Mouse (Mus musculus) MN1 (cell line): ENCODE data around the gene Hoxc11.

ENCODE experiments used
- DNase-seq: peaks from one replicate; pipeline ENCODE4 v3.0.0-alpha.2; 2016; ENCODE audit warnings: low spot score

Hoxc11 gene

GRCm38 (mm10) chr15:102965892-102966775, 11.9 kb downstream of the Hoxc11 start:
- DNase-seq, result peak; percentile 99

GRCm38 (mm10) chr15:102966776-102967311, 12.6 kb downstream of the Hoxc11 start, which contains the start of gene Hoxc10:
Gene Hoxc10 (plus strand): TSS chr15:102966796.
- DNase-seq, result peak; percentile 79

- no peak for DNase-seq
These were observed 13.0 kb downstream of the Hoxc11 start, which contains the start of gene Hoxc5 for GRCm38 (mm10) chr15:102967312-102967510. Gene Hoxc5 (plus strand): TSS chr15:102967443.

GRCm38 (mm10) chr15:102967511-102968397, 13.5 kb downstream of the Hoxc11 start:
- DNase-seq, result peak; percentile 74

- DNase-seq, result no peak
These were observed 15.1 kb downstream of the Hoxc11 start for GRCm38 (mm10) chr15:102969296-102969695.

- DNase-seq, result no peak
These were observed 16.5 kb downstream of the Hoxc11 start for GRCm38 (mm10) chr15:102970740-102971139.

GRCm38 (mm10) chr15:102972254-102972653, 18.0 kb downstream of the Hoxc11 start:
- DNase-seq, result no peak

GRCm38 (mm10) chr15:102972753-102973152, 18.5 kb downstream of the Hoxc11 start:
- no peak for DNase-seq

GRCm38 (mm10) chr15:102975034-102975433, 20.8 kb downstream of the Hoxc11 start:
- DNase-seq, result no peak

- DNase-seq, result peak; percentile 71
These were observed 21.5 kb downstream of the Hoxc11 start for GRCm38 (mm10) chr15:102975688-102976111.

- peak; percentile 71 for DNase-seq
These were observed 21.9 kb downstream of the Hoxc11 start, which contains the start of gene Hoxc9 for GRCm38 (mm10) chr15:102976171-102976570. Gene Hoxc9 (plus strand): TSS chr15:102976439.

GRCm38 (mm10) chr15:102976631-102977422, 22.6 kb downstream of the Hoxc11 start:
- peak; percentile 57 for DNase-seq

- DNase-seq, result peak; percentile 66
These were observed 23.3 kb downstream of the Hoxc11 start for GRCm38 (mm10) chr15:102977423-102977974.

GRCm38 (mm10) chr15:102978615-102979515, 24.6 kb downstream of the Hoxc11 start:
- DNase-seq, result no peak

GRCm38 (mm10) chr15:102979936-102980335, 25.7 kb downstream of the Hoxc11 start:
- DNase-seq, result no peak

- DNase-seq, result no peak
These were observed 26.1 kb downstream of the Hoxc11 start for GRCm38 (mm10) chr15:102980352-102980751.

GRCm38 (mm10) chr15:102980912-102981311, 26.7 kb downstream of the Hoxc11 start:
- DNase-seq, result peak; percentile 76

GRCm38 (mm10) chr15:102981379-102982288, 27.4 kb downstream of the Hoxc11 start:
- DNase-seq, result peak; percentile 95

GRCm38 (mm10) chr15:102983716-102984115, 29.5 kb downstream of the Hoxc11 start:
- no peak for DNase-seq
